Comparison of ENCODE assay signal across 19 mouse cellular contexts in genomic region chr3:55521776-55522175, GRCm38 (mm10). TPM values are rescaled to one million over a fixed set of nuclear protein-coding genes. Genes with fewer than 3 reads are reported as not detected.
A peak's percentile ranks its signal among the peaks of the same experiment; 100 is the strongest.
DNase-seq lines count a peak whose midpoint lies in the region; ATAC-seq and TF ChIP-seq lines count a peak whose summit lies in the region.
"Had no signal": no experiment of that assay in that cellular context is flagged by ENCODE, and none has a peak within 500 bp of the region (broad histone marks: within the 10 kb centered on the region; RNA-seq: fewer than 3 reads in every experiment).

No protein-coding gene starts in this region.

- intact Hi-C loops in left cerebral cortex, postnatal 4 days (cut with DNase I) = no loop called here
- intact Hi-C loops in left cerebral cortex, postnatal 14 days (cut with DNase I) = no loop called here

- H3K9me3 ChIP-seq in forebrain, embryonic 15.5 days = no peaks in the 10 kb centered on the region
- no peaks in the 10 kb centered on the region for H3K9me3 ChIP-seq in midbrain, postnatal 0 days (ENCODE audit: low read length)

- WGBS in forebrain, embryonic 15.5 days = 31% methylated on average over 8 of the region's 8 CpGs
- 30% methylated on average over 8 of the region's 8 CpGs for WGBS in midbrain, postnatal 0 days

- peak; percentile 67 for DNase-seq in cerebellum, adult 9-10 months
- no peak for DNase-seq in cerebellum, postnatal 36 days
- peak; percentile 70 for DNase-seq in left cerebral cortex, postnatal 4 days
- no peak for DNase-seq in left cerebral cortex, postnatal 14 days (ENCODE audit: low spot score in 2 of 2)
- DNase-seq in midbrain, postnatal 0 days (ENCODE audit: low spot score) = peak; percentile 79
- no peak for DNase-seq in spleen, postnatal 14 days (ENCODE audit: low spot score in 2 of 2)
- DNase-seq in kidney, postnatal 25 days = no peak
- DNase-seq: adrenal gland, adult 2 months; gastrocnemius, postnatal 36 days; heart, postnatal 36 days; lung, adult 18-20 months; thymus, adult 18-20 months had no signal

- H3K27ac ChIP-seq in forebrain, embryonic 15.5 days (replicated peaks) = peak overlapping the region; percentile 69
- peak overlapping the region; percentile 75 for H3K27ac ChIP-seq in midbrain, postnatal 0 days (ENCODE audit: low read depth, low read length)

- H3K4me1 ChIP-seq in forebrain, embryonic 15.5 days = peaks cover 49% of the 10 kb centered on the region
- H3K4me1 ChIP-seq in midbrain, postnatal 0 days (ENCODE audit: insufficient read depth, low read length) = peaks cover 11% of the 10 kb centered on the region

- H3K36me3 ChIP-seq in forebrain, embryonic 15.5 days = peaks cover 9% of the 10 kb centered on the region
- 0 out of 2 replicates have a peak, but pooled peaks cover 3% of the 10 kb centered on the region for H3K36me3 ChIP-seq in midbrain, postnatal 0 days (ENCODE audit: insufficient read depth, low read length)
- H3K36me3 ChIP-seq: G1E had no signal

- peak overlapping the region; percentile 4; the same call in 1 of the 2 replicates for H3K4me2 ChIP-seq in forebrain, embryonic 15.5 days (replicated peaks)
- no peak overlapping the region for H3K4me2 ChIP-seq in midbrain, postnatal 0 days (ENCODE audit: low read depth, low read length, poor library complexity, severe bottlenecking)

- no peak for TF ChIP-seq CTCF in midbrain, postnatal 0 days (IDR thresholded peaks at IDR 0.05)

- H3K9ac ChIP-seq in forebrain, embryonic 15.5 days (replicated peaks) = no peak overlapping the region
- H3K9ac ChIP-seq in midbrain, postnatal 0 days (replicated peaks; ENCODE audit: low read length, poor library complexity, severe bottlenecking) = 0 out of 2 replicates have a peak overlapping the region, but pooled peaks have one; percentile 15

- no peak overlapping the region for H3K4me3 ChIP-seq in forebrain, embryonic 15.5 days
- no peak overlapping the region for H3K4me3 ChIP-seq in midbrain, postnatal 0 days (ENCODE audit: low read depth, low read length)

- peak; percentile 49 for ATAC-seq in forebrain, embryonic 15.5 days (replicated peaks)
- no peak for ATAC-seq in midbrain, postnatal 0 days (ENCODE audit: low FRiP score)

- H3K27me3 ChIP-seq in forebrain, embryonic 15.5 days = no peaks in the 10 kb centered on the region
- H3K27me3 ChIP-seq in midbrain, postnatal 0 days (ENCODE audit: insufficient read depth, low read length) = no peaks in the 10 kb centered on the region

RNA-seq across cellular contexts. Expression of gene Gm21954, which starts 49.8 kb away (rescaled TPM):
- not detected for total RNA-seq in left cerebral cortex, postnatal 4 days (2021)
- total RNA-seq in left cerebral cortex, postnatal 14 days (2021) = not detected
- polyA plus RNA-seq in forebrain, embryonic 15.5 days (2015; fragmentation: Nextera tagmentation; extraction: Ambion mirVana) = not detected in 2 replicates
- not detected in 2 replicates for total RNA-seq in midbrain, postnatal 0 days (2014; rRNA removed)
- not detected in 2 replicates for polyA plus RNA-seq in midbrain, postnatal 0 days (2015; fragmentation: Nextera tagmentation; extraction: Ambion mirVana)
- total RNA-seq: adrenal gland, adult 2 months; G1E; gastrocnemius, postnatal 36 days; heart, postnatal 36 days; left cerebral cortex, adult 8-10 months; megakaryocyte progenitor cell, adult 5-6 weeks; neutrophil, adult 5-6 weeks had no signal
- polyA plus RNA-seq: adrenal gland, adult 2 months; G1E; kidney, embryonic 14.5 days; spleen, adult 2 months had no signal

Comparison
In these comparisons a context has a peak if more than half of its experiments do, and no peak if none do; other contexts are left out.
1. DNase-seq: peak in cerebellum, adult 9-10 months (single experiment), left cerebral cortex, postnatal 4 days (single experiment) and midbrain, postnatal 0 days (single experiment); none in cerebellum, postnatal 36 days (0 of 2), left cerebral cortex, postnatal 14 days (0 of 2), spleen, postnatal 14 days (0 of 2) and kidney, postnatal 25 days (0 of 2).